Mouse (Mus musculus) stomach, embryonic 16.5 days (tissue): ENCODE data around the gene Foxp1. TPM values are rescaled to one million over a fixed set of nuclear protein-coding genes. Genes with fewer than 3 reads are reported as not detected.

Experiments used
- ATAC-seq: fragments of 200-750 bp; cut with Nextera tagmentation; 2 replicates; pipeline ENCODE4 v1.8.0; 2017; ENCODE audit warnings: moderate number of reproducible peaks, moderate TSS enrichment; ENCODE audit not compliant: insufficient read depth, low FRiP score
- H3K27ac ChIP-seq: fragments of 300-500 bp; sonication (generic); 2 replicates; pipeline ENCODE4 v1.5.1; 2014; ENCODE audit warnings: low read length
- H3K27me3 ChIP-seq: fragments of 300-500 bp; sonication (generic); 2 replicates; pipeline ENCODE4 v1.6.1; 2014; ENCODE audit warnings: low read length, control low read depth, mixed read lengths; ENCODE audit not compliant: control insufficient read depth, insufficient read depth
- H3K36me3 ChIP-seq: fragments of 300-500 bp; sonication (generic); 2 replicates; pipeline ENCODE4 v1.6.1; 2014; ENCODE audit warnings: low read length; ENCODE audit not compliant: control insufficient read depth, insufficient read depth
- H3K4me1 ChIP-seq: fragments of 300-500 bp; sonication (generic); 2 replicates; pipeline ENCODE4 v1.6.1; 2014; ENCODE audit warnings: low read length, control low read depth, mixed read lengths; ENCODE audit not compliant: control insufficient read depth, insufficient read depth
- H3K4me2 ChIP-seq: fragments of 300-500 bp; sonication (generic); 2 replicates; pipeline ENCODE4 v1.6.1; 2014; ENCODE audit warnings: low read depth, low read length, mixed read lengths
- H3K4me3 ChIP-seq: fragments of 300-500 bp; sonication (generic); replicated peaks from 2 replicates; pipeline ENCODE4 v1.5.1; 2014; ENCODE audit warnings: mild to moderate bottlenecking, low read length
- H3K9ac ChIP-seq: fragments of 300-500 bp; sonication (generic); 2 replicates; pipeline ENCODE4 v1.6.1; 2014; ENCODE audit warnings: low read length
- H3K9me3 ChIP-seq: fragments of 300-500 bp; sonication (generic); replicated peaks from 2 replicates; pipeline ENCODE4 v1.6.1; 2016; ENCODE audit warnings: low read length, control low read depth; ENCODE audit not compliant: control insufficient read depth
- WGBS: fragments of 180-500 bp; shearing (Covaris S2); extraction: QIAGEN DNeasy Blood & Tissue Kit; methylation state at CpG from one replicate; pipeline ENCODE4 v1.1.7; 2014; 5-methylcytosine and 5-hydroxymethylcytosine counted together
- polyA plus RNA-seq: library from polyadenylated mRNA; unstranded; fragments of >200 nt; fragmentation: Nextera tagmentation; extraction: Ambion mirVana; gene quantifications from 2 replicates; pipeline ENCODE4 v1.2.1, GENCODE M21; 2015

Gene Foxp1
- polyA plus RNA-seq, 1 experiment from 2014 or later, result 108 TPM

- peak overlapping the region; percentile 98 for H3K9ac ChIP-seq
- peaks cover 6% of the 10 kb centered on the region for H3K4me1 ChIP-seq
- H3K9me3 ChIP-seq, result no peaks in the 10 kb centered on the region
- H3K27ac ChIP-seq, result peak overlapping the region; percentile 100
- no peaks in the 10 kb centered on the region for H3K36me3 ChIP-seq
- peak overlapping the region; percentile 90 for H3K4me3 ChIP-seq
- peak overlapping the region; percentile 83 for H3K4me2 ChIP-seq
- WGBS, result 24% methylated on average over 10 of the region's 10 CpGs
- ATAC-seq, result no peak
- no peaks in the 10 kb centered on the region for H3K27me3 ChIP-seq
Measured at GRCm38 (mm10) chr6:99523679-99524370, 1.3 kb upstream of the Foxp1 start.

DNA sequence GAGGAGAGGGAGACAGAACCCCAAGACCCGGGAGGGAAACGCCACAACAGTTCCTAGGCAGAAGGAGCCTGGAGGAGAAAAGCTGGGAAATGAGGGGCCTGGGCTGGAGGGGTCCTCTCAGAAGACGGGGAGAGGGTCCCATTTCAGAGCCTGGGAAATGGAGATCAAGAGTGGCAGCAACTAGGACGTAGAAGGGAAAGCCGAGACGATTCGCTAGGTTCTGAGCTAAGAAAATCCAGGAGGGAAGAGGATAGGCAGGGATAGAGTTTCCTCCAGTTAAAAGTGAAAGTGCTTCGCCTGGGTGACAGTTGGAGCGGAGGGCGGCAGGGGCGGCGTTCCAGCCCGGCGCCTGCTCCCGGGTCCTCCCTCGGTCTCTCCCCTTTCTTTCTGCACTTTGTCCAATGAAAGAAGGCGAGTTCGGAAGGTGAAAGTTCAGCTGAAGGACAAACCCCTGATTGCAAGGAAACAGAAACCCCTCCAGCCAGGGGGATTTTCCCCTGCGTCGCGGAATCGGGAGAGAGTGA lies 650 bp upstream of the Foxp1 start:
- Histone ChIP-seq H3K9ac (peak overlapping the region; percentile 98), H3K4me3 (peak overlapping the region; percentile 90), H3K4me2 (peak overlapping the region; percentile 83), H3K27ac (peak overlapping the region; percentile 100), H3K9me3 (no peaks in the 10 kb centered on the region), H3K4me1 (peaks cover 6% of the 10 kb centered on the region), H3K27me3 (no peaks in the 10 kb centered on the region), H3K36me3 (no peaks in the 10 kb centered on the region)
- peak; percentile 44 for ATAC-seq
- WGBS, result under 1% methylated on average over 22 of the region's 22 CpGs

- peak overlapping the region; percentile 98 for H3K9ac ChIP-seq
- H3K4me1 ChIP-seq, result peaks cover 6% of the 10 kb centered on the region
- H3K27me3 ChIP-seq, result no peaks in the 10 kb centered on the region
- under 1% methylated on average over 64 of the region's 64 CpGs for WGBS
- peak; percentile 8; the same call in 1 of the 2 replicates for ATAC-seq
- no peaks in the 10 kb centered on the region for H3K9me3 ChIP-seq
- peak overlapping the region; percentile 100 for H3K27ac ChIP-seq
- peak overlapping the region; percentile 90 for H3K4me3 ChIP-seq
- no peaks in the 10 kb centered on the region for H3K36me3 ChIP-seq
- H3K4me2 ChIP-seq, result peak overlapping the region; percentile 83
Measured at GRCm38 (mm10) chr6:99521641-99522358, 721 bp downstream of the Foxp1 start.

DNA sequence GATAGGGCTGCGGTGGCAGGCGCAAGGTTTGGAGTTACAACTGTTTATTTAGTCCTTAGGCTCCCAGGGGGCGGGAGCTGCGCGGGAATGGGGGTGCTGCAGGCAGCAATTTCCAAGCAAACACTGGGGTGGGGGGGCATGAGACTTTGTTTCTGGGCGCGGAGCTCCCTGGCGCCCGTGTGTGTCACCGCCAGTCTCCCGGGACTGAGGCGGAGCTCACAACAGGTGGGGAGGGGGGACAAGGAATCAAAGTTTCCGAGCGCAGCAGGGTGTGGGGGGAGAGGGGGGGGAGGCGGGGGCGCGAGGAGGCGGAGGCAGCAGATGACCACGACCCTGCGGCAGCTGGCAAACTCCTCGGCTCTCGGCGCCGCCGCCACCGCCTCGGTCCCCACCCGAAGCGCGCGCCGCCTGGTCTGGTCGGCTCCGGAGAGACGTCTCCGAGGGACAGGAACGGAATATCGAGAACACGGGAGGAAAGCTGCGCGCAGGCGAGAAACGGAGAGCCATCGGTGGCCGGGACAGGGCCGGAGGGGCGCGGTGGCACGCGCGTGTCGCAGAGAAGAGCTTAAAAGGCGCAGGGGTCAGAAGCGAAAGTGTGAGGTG lies 1.4 kb downstream of the Foxp1 start:
- no peaks in the 10 kb centered on the region for H3K27me3 ChIP-seq
- peak overlapping the region; percentile 90 for H3K4me3 ChIP-seq
- H3K27ac ChIP-seq, result peak overlapping the region; percentile 100
- WGBS, result under 1% methylated on average over 50 of the region's 54 CpGs
- H3K36me3 ChIP-seq, result no peaks in the 10 kb centered on the region
- H3K9ac ChIP-seq, result peak overlapping the region; percentile 98
- peak; percentile 89 for ATAC-seq
- peaks cover 6% of the 10 kb centered on the region for H3K4me1 ChIP-seq
- H3K9me3 ChIP-seq, result no peaks in the 10 kb centered on the region
- peak overlapping the region; percentile 83 for H3K4me2 ChIP-seq

GRCm38 (mm10) chr6:99520676-99521037 lies 1.9 kb downstream of the Foxp1 start:
- no peak for ATAC-seq
- no peaks in the 10 kb centered on the region for H3K27me3 ChIP-seq
- H3K4me3 ChIP-seq, result peak overlapping the region; percentile 90
- H3K4me2 ChIP-seq, result peak overlapping the region; percentile 83
- peak overlapping the region; percentile 98 for H3K9ac ChIP-seq
- no peaks in the 10 kb centered on the region for H3K9me3 ChIP-seq
- H3K27ac ChIP-seq, result peak overlapping the region; percentile 100
- under 1% methylated on average over 27 of the region's 27 CpGs for WGBS
- H3K36me3 ChIP-seq, result no peaks in the 10 kb centered on the region
- peaks cover 9% of the 10 kb centered on the region for H3K4me1 ChIP-seq

GRCm38 (mm10) chr6:99519806-99520675 lies 2.5 kb downstream of the Foxp1 start:
- H3K27ac ChIP-seq, result peak overlapping the region; percentile 100
- no peaks in the 10 kb centered on the region for H3K27me3 ChIP-seq
- H3K36me3 ChIP-seq, result no peaks in the 10 kb centered on the region
- ATAC-seq, result no peak
- peaks cover 7% of the 10 kb centered on the region for H3K4me1 ChIP-seq
- peak overlapping the region; percentile 83 for H3K4me2 ChIP-seq
- 6% methylated on average over 34 of the region's 38 CpGs for WGBS
- H3K9ac ChIP-seq, result peak overlapping the region; percentile 98
- peak overlapping the region; percentile 90 for H3K4me3 ChIP-seq
- no peaks in the 10 kb centered on the region for H3K9me3 ChIP-seq

DNA sequence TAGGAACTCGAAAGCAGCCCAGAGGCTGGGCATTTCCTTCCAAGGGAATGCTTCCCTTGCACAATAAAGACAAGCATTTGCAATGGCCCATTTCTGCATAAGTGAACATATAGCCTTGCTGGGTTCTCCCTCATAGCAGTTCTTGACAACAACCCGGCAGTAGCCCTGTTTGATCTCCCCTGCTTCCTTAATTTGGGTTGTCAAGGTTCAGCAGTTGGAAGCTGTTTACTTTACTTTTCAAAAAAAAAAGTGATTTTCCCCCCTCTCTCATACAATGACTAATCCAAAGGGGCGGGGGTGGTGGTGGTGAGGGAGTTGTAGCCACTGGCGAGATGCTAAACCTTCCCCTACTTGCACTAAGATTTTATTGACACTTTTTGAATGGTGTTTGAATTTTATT lies 3.5 kb downstream of the Foxp1 start:
- Histone ChIP-seq H3K27me3 (no peaks in the 10 kb centered on the region), H3K9me3 (no peaks in the 10 kb centered on the region), H3K4me2 (peak overlapping the region; percentile 83), H3K27ac (0 out of 2 replicates have a peak overlapping the region, but pooled peaks have one; percentile 38), H3K4me1 (peaks cover 7% of the 10 kb centered on the region), H3K4me3 (peak overlapping the region; percentile 90), H3K9ac (peak overlapping the region; percentile 46; the same call in 1 of the 2 replicates), H3K36me3 (no peaks in the 10 kb centered on the region)
- no peak for ATAC-seq
- WGBS, result 40% methylated on average over 4 of the region's 4 CpGs

DNA sequence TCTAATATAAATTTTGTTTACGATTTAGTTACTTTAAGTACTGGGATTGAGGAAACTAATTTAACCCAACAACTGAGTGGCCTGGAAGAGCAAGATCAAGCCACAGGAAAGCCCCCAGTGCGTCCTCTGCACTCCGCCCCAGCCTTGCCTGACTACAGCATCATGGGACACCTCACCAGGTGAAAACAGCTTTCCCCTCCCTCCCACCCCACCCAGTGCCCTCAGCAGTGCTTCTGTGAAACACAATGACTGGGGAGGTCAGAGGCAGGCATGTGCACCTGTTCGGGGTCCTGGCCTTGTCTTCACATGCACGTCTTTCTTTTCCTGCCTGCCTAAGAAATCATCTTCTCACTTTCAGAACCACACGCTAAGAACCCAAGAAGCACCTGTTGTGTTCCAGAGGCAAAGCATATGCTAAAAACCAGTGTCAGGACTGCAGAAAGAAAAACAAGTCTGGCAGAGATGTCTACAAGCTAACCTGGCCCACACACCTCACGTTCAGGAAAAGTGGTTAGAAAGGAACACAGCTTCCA lies 6.8 kb downstream of the Foxp1 start:
- 75% methylated on average over 7 of the region's 7 CpGs for WGBS
- Histone ChIP-seq H3K9me3 (no peaks in the 10 kb centered on the region), H3K9ac (no peak overlapping the region), H3K4me1 (peaks cover 19% of the 10 kb centered on the region), H3K27ac (no peak overlapping the region), H3K4me2 (no peak overlapping the region), H3K36me3 (no peaks in the 10 kb centered on the region), H3K27me3 (no peaks in the 10 kb centered on the region), H3K4me3 (no peak overlapping the region)
- no peak for ATAC-seq
